Mouse (Mus musculus): ENCODE measurements around the gene Traf6.

The Traf6 gene

DNA sequence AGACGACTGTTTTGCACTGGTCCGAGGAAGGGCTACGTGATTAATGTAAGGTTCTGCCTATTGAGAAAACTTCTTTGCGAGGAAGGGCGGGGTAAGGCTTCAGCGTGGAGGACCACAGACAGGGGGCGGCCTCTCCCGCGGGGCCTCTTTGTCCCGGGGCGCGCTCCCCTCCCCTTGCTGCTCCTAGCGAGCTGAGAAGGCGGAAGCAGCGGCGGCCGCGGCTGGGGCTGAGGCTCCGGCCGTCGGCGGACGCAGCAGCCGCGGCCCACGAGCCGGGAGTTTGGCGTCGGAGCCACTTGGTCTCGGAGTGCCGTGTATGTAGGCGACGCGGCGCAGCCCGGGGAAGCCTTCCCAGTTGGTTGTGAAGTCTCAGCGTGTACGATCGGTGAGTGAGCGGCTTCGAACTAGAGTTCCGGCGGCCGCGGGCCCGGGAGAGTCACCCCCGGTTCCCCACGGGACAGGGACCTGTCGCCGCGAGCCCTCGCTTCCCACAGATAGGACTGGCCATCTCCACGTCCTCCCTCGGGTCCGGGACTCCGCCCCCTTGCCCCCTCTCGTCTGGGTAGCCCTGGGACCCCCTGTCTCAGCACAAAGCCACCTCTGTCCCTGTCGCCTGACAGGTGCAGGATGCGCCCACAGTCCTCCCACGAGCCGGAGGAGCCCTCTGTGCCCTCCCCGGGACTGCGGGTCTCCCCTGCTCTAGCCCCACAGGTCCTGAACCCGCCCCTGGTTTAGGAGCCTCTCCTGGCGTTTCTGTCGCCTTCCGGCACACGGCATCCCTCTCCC lies at the start of gene Traf6:
TSS of gene Traf6 (plus strand) at position 194 of the 786 bp plus-strand sequence.
- DNase-seq (ENCODE audit: low spot score) = peak; percentile 57

DNA sequence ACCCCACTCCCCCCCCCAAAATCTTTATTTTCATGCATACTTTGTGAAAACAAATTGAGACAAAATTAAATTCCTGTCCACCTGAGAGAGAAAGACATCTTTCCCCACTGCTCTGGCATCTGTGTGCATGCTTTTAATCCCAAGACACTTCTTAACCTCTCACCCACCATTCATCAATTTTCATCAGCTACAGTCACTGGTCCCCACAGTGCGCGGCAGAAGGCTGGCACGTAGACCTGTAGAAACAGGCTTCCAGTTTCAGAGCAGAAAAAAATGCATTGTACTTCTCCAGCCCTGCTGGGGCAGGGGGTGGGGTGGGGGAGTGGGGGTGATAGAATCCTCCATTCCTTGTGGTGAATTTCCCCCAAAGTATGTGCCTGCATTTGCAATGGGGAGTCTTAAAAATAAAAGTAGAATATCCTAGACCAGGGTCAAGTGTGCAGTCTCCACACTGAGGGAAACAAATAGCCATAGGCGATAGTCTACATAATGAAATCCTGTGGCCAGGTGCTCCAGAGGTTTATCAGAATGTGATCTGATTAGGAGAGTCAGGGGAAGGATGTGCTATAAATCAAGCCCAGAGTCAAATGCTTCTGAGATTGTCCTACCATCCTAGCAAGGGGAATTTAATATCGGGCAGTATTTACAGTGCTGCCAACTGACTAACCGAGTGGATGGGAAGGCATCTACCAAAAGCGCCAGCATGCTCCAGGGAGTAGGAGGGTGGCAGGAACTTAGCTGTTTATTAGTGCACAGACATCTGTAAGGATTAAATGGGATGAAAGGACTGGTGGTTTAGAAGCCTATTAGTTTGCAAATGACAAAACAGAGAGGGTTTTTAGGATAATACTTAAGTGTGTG lies 39.0 kb upstream of the Traf6 start:
- DNase-seq (ENCODE audit: low spot score) = no peak

DNA sequence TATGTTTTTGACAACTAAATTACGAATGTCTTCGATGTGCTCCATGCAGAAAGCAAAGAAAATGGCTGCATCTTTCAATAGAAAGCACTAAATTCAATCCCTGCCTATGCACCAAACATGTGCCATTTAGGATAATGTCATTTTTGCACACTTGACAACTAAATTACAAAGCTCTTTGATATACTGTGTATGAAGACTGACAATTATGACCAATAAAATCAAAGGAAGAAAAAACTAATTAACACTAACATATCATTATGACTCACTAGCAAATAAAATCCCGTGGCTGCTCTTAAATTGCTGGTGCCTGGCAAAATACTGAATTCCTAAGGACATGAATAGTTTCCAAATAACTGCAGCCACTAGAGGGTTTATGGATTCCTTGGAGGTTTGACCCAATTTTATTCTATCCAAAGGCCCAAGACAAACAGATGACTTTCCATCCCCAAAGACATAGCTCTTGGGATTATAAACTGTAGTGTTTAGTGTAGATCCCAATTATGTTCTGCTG lies 38.3 kb upstream of the Traf6 start:
- no peak for DNase-seq (ENCODE audit: low spot score)

DNA sequence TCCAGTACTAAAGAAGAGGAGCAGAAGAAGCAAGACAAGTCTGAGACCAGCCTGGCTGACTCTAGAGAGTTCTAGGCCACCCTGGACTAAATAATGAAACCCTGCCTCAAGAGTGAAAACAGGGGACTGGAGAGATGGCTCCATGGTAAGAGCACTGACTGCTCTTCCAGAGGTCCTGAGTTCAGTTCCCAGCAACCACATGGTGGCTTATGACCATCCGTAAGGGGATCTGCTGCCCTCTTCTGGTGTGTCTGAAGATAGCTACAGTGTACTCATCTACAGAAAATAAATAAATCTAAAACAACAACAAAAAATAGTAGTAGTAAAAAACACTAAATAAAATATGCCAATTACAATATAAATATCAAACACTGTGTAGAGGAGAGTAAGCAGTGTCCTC lies 32.4 kb upstream of the Traf6 start:
- DNase-seq (ENCODE audit: low spot score) = no peak

DNA sequence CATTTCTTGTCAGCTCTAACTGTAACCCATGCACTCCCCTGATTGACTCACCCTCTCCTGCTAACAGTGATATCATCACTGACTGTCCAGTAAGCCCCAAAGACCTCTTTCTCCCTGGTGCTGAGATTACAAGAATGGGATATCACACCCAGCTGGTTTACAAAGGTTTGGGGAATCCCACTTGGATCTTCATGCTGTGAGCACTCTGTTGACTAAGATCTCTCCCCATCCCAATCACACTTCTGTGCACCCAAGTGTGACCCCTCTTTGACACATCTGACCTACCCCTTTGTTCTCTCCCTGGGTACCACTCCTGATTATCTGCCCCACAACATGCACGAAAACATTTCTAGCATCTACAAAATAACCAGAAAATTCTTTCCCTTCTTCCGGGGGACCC lies 29.9 kb upstream of the Traf6 start:
- DNase-seq (ENCODE audit: low spot score) = no peak

DNA sequence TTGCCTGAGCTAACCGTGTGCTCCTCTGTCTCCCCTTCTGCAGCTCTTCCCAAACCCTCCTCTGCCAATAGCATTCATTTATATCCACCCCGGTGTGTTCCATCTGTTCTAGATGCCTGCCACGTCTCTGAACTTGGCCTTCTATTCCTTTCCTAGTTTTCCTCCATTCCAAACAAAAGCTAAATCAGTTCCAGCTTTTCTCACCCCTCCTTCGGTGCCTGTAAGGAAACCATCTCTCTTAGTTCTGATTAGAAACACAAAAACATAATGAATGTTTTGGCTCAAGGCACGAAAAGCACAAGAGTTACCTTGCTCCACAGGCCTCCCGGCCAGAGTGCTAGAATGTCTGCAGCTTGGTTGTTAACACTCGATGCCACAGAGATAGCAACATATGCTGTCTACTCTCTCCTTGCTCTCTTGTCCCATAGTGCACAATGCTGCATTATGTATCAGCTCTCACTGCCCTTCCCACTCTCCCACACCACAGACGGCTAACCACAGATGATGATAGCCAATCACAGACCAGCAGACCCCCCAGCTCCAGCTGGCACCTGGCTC lies 29.0 kb upstream of the Traf6 start, which contains the start of the genes Rag1 and B230118H07Rik:
TSS of gene Rag1 (minus strand) at position 388 of the 558 bp plus-strand sequence.
TSS of gene B230118H07Rik (minus strand) at position 419 of the 558 bp plus-strand sequence.
- DNase-seq (ENCODE audit: low spot score) = no peak

DNA sequence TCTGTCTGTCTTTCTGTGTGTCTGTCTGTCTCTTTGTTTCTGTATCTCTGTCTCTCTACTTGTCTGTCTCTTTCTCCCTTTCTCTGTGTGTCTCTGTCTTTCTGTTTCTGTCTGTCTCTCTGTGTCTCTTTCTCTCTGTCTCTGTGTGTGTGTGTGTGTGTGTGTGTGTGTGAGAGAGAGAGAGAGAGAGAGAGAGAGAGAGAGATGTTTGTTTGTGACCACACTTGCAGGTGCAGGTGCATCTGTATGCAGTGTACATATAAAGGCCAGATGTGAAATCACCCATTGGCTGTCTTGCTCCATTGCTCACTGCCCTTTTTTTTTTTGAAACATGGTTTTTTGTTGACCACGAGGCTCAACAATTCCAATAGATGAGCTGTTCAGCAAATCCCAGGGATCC lies 27.8 kb upstream of the Traf6 start:
- DNase-seq (ENCODE audit: low spot score) = no peak

DNA sequence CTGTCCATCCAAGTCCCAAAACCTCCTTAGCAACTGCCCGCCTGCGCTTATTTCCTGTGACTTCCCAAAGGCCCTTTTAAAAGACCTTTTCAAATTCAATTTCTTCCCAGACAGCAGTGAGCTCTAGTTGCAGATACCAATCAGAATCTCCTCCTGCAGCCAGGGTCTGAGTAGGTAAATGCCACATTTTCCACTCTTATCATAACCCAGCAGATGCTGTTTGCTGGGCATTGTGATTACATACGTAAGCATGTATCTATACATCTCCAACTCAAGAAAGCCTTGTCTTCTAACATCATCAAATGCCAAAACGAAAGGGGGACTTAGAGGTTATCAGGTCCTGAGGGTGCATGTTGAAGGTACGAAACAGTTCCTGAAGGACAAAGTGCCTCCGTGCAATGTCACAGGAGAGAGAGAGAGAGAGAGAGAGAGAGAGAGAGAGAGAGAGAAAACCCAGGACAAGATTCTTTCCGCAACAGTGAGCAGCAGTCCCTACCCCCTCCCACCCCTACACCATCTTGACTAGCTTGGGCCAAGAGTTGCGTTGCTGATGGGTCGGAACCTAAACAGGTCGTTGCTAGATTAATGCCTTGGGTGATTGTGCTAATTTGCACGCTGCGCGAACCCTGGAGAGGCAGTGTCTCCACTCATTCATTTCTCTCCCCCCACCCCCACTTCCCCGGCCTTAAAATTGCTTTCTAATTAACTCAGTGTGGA lies 25.9 kb upstream of the Traf6 start:
- DNase-seq (ENCODE audit: low spot score) = no peak

DNA sequence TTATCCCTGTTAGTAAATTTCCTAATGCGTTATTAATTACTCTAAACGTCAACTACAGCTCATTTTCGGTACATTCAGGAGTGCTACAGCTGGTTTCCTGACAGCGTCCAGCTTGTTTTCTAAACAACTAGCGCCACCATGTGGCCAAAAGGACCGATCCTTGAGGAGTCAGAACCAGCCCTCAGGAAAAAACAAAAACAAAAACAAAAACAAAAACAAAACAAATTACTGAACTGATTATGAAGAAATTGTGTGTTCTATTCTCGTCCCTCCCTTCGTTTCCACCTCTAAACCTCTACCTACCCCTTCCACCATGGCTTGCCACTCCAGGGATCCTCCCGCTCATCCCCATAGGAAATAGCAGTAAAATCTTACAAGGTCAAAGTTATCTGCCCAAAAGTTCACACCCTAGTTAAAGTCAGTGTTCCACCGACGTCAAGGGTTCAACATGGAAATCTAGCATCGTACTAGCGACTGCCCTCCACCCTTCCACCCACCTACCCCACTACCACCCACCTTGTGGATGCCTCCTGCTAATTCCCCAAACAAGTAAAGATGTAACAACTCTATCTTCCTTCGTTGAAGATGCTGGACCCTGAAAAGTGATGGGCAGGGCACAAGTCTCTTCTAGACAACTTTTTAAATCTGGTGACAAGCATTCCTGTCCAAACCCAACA lies 25.2 kb upstream of the Traf6 start:
- DNase-seq (ENCODE audit: low spot score) = peak; percentile 26

DNA sequence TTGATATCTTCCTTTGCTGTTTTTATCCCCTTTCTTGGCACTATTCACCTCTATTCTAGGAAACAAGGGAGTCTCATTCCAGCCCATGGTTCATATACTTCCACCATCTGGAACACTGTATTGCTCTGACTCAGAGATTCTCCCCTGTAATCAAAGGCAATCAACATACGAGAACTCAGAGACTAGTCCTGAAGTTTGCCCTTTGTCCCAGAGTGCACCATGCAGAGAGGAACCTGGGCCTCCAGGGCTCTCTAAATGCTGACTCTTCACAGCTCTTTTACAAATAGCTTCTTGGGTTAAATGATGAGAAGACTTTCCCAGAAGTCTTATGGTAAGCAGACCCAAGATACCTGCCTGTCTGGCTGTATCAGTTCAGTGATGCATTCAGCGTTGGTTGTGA lies 17.7 kb upstream of the Traf6 start:
- no peak for DNase-seq (ENCODE audit: low spot score)

DNA sequence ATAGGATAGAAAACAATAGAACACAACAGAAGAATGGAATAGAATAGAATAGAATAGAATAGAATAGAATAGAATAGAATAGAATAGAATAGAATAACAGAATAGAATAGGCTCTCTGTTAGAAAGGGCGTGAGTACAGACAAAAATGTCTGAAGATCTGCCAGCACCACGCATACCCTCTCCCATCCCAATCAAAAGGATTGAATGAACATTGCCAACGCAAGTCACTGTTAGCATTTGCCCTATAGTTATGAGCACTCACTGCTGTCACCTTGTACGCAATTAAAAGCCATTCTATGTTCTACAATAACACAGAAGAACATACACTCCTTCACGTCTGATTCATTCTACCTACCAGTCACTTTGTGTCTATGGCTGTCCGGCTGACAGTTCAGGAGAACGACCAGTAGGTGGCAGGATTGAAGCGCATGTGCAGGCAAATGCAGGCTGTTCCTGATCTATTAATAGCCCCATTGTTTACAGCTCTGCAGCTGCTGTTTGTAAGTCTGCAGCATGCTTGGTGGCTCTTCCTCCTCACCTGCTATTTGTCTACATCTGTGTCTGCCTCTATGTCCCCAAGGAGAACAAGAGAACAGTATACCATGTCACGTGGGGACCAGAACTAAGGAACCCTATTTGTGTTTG lies 13.0 kb upstream of the Traf6 start:
- no peak for DNase-seq (ENCODE audit: low spot score)

DNA sequence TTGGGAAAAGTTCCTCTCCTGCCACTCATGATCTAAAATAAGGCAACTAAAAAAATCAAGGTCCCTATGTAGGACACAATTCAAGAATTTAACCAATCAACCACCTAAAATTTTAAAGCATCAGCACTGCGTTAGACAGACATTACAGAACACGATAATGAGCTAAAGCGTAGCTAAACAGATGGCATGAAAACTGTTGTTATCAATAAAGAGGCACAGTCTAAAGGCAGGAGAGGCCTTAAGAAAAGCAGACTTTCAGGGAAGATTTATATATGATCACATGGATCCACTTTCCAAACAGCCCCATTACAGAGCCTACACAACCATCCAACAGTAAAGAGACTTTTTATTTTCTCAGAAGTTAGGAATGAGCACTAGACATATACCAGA lies 12.5 kb upstream of the Traf6 start:
- no peak for DNase-seq (ENCODE audit: low spot score)

DNA sequence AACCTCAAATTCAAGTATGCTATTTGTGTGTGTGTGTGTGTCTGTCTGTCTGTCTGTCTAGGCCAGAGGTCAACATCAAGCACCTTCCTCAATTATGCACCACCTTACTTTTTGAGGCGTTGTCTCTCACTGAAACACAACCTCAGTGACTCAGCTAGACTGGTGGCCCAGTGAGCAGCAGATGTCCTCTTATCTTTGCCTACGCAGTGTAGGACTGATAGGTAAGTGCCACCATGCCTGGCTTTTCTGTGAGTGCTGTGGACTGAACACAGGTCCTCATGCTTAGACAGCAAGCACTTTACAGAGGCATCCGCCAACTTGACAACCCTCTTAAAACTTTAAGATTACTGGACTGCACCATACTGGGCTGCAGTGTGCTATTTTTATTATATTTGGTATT lies 9.5 kb upstream of the Traf6 start:
- no peak for DNase-seq (ENCODE audit: low spot score)

DNA sequence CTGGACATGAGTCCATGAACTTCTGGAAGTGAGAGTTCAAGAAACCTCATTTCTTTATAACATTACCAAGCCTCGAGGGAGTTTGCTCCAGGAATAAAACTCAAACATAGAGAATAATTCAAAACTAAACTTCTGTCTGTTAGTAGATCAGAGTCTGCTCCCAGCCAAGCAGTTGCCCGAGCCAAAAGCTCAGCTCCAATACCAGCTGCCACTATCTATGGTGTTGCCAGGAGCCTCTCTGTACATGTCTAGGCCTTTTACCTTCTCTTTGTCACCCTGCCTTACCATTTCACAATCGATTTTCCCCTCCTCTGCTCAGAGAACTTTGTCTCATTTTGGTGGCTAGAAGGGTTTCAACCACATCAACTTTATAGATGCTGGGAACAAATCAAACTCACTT lies 4.7 kb upstream of the Traf6 start:
- DNase-seq (ENCODE audit: low spot score) = no peak

DNA sequence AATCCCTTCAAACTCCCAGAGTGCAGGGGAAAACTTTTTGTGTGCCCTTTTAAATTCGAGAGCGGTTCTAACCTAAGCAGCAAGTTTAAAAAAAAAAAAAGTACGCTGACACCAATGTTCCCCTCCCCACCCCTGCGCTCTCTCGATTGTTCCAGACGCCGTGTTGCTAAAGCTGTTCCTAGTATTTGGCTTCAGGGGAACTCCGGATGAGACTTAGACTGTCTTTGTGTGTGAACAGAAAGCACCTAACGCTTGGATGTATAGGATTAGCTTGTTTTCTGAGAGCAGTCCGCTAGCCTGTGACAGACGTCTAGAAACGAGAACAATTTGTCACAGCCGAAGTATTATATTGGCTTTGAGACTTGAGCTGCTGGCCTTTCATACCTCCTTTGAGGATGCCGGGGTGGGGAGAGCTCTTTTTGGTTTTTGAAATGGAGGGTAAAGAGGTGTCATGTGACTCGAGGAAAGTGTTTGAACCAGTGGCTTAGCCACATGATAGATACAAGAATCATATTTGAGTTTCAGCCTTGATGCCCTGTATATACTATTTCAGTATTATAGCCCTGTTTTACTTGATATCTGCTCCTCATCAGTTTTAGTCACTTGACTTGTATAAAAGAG lies 1.0 kb downstream of the Traf6 start:
- DNase-seq (ENCODE audit: low spot score) = no peak

DNA sequence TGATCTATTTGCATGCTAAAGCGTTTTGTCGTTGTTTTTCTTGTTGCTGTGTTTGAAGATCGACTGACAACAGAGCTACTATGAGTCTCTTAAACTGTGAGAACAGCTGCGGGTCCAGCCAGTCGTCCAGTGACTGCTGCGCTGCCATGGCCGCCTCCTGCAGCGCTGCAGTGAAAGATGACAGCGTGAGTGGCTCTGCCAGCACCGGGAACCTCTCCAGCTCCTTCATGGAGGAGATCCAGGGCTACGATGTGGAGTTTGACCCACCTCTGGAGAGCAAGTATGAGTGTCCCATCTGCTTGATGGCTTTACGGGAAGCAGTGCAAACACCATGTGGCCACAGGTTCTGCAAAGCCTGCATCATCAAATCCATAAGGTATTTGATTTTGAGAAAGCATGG lies 6.2 kb downstream of the Traf6 start:
- DNase-seq (ENCODE audit: low spot score) = no peak

DNA sequence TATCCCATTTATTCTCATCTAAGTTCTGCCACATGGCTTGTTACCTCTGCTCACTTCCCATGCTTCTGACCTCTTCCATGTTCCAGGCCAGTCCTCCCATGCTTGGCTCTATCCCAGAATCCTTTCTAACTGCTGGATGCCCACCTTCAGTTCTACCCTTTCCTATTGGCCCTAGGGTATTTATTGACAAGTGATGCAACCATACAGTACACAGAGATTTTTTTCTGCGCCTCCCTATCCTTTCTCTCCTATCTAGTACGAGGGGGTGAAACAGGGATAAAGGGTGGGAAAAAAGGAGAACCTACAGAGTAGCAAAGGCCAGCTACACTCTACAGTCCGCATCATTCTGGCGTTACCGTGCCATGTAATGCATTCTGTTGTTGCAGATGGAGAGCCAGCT lies 9.8 kb downstream of the Traf6 start:
- no peak for DNase-seq (ENCODE audit: low spot score)

DNA sequence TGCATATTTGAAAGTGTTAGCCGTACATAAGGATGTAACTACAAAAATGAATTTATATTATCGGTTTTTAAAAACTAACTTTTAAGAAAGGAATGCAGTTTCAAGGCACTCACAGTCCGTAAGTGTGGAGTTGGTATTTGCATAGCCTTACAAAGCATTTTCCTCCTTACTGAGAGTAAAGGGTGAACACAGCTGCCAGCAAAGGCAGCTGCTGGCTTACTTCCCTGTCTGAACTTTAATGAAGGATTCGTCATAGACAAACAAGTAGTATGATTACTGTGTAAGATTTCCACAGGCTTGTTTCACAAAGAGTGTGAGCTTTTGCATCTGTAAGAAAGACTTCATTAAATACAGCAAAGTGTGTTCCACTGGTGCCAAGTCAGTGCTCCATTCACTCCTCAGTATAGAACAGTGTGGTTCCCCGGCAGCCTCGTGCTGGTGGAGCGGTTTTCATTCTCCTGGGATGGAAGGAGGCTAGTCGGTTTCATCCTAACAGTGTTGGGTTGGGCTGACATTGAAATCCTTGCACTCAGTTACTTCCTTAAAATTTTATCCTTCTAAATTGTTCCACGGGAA lies 12.1 kb downstream of the Traf6 start:
- no peak for DNase-seq (ENCODE audit: low spot score)

DNA sequence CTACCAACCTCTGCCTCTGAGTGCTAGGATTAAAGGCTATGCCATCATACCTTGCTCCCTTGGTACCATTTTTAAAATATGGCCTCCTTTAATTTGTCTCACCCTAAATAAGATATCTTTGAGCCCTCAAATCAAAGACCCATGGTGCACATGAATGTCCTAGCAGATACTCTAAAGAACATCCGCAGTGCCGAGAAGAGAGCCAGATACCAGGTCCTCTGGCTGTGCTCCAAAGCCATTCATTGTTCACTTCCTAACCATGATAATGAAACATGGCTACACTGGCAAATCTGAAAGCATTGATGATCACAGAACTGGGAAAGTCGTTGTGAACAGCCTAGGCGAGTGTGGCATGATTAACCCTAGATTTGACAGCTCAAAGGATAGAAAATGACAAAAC lies 14.8 kb downstream of the Traf6 start:
- no peak for DNase-seq (ENCODE audit: low spot score)

DNA sequence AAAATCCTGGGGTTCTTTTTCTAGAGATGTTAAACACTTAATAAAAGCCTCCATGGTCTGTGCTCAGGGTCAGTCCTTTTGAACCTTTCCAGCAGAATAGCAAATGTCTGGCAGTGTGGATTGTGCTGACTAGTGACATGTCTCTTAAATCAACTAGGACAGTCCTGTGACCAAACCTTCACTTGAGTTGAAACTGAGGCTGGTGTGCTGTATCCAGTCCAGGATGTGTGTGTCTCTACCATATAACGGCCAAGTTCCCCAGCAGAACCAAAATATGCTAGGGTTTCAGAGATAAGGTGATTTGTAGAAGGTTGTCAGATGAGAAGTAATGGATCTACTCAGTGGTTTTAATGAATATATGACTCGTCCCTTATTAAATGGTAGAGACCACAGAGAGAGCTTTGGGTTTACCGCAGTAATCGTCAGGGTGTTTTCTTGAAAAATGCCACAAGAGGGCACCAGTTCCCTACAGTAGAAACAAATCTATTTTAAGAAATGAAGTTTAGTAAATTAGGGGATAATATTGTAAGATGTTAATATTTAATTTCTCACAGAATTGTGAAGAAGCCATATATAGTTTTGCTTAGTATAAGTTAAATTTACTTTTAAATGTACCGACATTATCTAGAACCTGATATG lies 15.5 kb downstream of the Traf6 start:
- no peak for DNase-seq (ENCODE audit: low spot score)

All from urinary bladder, postnatal 10 days (tissue).